Mouse (Mus musculus): ENCODE measurements around the gene Foxl1.

The Foxl1 gene

DNA sequence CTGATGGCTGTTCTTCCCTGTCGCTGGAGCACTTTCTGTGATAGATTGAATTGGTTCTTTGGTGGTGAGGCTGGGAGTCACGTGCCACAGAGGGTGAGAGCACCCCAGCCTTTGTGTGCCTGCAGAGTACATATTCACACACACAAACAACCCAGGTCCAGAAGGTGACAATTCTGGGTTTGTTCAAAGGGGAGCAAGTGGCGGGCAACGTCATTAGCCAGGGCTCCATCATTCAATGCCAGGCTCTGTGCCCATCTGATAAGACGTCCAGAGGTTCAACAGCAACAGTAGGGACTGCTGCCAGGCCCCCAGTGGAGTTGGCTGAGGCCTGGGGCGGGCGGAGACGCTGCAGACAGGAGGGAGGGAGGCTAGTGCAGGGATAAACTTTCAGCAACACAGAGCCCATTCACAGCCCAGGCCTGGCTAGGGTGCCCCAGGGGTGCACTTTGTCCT lies 36.3 kb downstream of the Foxl1 start:
- DNase-seq (ENCODE audit: low spot score in 2 of 2): no peak

DNA sequence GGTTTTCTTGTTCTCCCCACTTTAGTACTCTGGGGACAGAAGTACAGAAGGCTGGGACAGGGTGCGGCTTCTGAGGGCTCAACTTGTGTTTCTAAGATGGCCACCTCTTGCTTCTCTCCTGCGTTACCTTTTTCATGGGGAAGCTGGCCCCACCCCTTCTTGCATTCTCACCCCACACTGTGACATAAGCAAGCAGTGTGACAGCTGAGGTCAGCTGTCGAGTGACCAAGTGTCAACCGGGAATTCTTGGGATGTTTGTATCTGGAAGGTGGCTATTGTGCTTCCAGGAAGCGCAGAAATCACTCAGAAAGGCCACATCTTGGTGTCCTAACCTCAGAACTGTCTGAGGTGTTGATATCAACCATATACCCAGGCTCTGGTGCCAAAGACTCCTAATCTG lies 40.3 kb downstream of the Foxl1 start:
- DNase-seq (ENCODE audit: low spot score in 2 of 2): no peak

DNA sequence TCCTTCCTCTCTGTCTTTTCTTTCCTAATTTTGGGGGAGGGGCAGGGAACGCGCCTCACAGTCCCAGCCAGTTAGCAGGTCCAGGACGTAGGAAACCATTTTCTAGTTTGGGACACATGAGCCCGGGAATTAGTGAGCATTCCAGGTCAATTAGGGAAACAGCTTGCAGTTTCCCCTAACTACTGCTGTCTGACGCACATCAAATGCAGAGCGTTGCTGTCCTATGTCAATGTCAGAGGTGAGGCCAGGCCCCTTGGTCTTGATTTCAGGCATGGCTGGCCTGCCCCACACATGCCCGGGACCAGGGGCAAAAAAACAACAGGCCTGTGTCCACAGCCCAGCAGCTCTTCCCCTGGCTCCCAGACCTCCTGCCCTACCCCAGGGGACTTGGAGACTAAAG lies 42.4 kb downstream of the Foxl1 start:
- DNase-seq (ENCODE audit: low spot score in 2 of 2): no peak

DNA sequence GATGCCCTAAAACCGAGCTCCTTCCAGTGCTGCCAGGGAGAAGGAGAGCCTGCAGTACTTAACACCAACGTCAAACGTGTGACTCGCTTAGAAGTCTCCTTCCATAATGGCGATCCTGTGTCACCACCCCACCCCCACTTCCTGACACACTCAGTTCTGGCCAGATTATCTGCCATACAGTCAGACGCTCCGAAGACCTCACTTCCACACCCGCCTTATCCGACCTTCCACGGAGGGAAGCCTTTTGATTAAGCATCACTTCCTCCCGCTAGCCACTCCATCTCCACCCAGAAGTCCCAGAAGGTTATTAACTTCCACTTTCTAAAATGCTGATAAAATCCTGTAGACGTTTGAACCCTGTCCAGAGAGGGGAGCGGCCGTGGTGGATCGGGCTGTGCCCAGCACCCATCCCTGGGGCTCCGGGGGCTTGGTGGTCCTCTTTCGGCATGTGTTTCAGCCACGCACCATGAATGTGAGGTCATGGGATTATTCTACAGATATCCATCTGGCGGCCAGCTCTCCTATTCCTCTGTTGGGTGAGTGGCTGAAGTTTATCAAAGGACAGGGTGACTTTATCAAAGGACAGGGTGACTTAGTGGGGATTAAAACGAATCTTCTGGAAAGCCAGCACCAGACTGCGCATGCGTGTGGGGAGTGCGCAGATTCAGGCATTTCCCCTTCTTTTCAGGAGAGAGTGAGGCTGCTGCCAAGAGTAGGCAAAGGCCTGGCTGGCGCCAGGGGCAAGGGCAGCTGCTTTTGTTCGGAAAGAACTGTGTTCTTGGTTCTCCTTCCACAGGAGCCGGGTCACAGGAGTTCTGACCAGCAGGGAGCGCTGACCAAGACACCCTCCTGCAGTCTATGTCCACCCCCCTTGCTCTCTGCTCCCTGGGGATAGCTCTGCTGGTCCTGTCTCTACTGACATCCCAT lies 43.1 kb downstream of the Foxl1 start:
- peak in 1 of 2 experiments; percentile 5 for DNase-seq (ENCODE audit: low spot score in 2 of 2)

DNA sequence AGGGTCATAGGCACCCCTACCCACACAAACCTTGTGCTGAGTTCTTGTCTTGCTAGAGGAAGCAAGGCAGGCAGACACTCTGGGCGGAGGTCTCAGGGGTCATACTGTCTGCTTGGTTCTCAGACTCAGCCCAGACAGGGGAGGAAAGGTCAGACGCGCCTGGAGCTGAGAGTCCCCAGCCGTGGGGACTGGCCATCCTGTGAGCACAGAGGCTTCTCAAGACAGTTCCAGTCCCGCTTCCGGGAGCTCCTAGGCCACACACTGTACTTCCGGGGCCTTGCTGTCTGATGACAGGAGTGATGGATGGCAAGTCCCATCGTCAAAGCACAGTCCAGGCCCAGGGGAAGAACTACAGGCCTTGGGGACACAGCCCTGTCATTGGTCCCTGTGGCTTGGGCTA lies 44.8 kb downstream of the Foxl1 start:
- DNase-seq (ENCODE audit: low spot score in 2 of 2): no peak

DNA sequence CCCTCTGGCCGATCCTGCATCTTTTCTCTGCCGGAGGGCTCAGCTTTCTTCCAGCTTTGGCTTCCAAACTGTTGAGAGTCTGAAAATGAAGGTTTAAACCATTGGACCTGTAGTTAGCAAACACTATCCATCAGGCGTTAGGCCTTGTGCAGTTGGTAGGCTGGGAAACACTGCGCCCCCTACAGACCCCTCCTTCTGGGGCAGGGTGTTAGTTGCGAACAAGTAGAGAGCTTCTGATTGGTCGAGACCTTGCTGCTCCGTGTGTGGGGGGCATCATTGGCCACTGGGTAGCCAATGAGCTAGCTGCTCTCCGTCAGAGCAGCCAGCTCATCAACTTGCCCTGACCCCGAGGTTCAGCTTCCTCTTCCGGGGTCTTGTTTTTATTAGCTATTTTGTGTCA lies 46.4 kb downstream of the Foxl1 start:
- DNase-seq (ENCODE audit: low spot score in 2 of 2): no peak

DNA sequence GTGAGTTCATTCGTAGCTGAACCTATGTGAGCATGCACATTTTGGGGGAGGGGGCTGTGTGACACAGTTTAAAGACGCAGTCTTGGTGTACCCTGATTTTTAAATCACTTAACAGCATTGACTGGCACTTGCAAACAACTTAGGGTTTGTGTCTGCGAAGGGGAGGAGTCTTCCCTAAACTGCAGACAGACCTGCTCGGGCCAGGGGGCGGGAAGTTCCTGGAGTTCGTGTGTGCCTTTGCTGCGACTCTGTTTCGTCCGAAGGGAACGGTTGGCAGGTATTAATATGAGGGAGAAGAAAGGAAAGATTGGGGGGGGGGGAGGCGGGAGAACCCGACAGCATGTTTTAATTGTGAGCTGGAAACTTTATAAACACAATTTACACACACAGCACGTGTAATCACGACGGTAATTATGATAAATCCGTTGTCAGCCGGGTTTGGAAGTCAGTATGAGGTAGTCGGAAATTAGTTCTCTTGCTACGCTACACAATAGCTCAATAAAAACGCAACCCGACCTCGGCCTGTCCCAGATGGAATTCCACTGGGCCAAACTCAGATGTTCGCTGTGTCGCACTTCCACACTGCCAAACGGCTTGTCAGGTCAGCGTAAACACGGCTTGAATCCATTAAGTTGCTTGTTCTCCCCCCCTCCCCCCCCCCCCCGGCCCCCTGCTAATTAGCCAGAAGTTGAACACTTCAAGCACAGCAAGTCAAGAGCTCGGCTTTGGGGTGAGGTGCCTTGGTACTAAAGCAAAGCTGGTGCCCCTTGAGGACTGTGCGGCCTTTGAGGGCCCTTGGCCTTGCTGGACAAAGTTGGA lies 47.2 kb downstream of the Foxl1 start:
- DNase-seq (ENCODE audit: low spot score in 2 of 2): no peak

DNA sequence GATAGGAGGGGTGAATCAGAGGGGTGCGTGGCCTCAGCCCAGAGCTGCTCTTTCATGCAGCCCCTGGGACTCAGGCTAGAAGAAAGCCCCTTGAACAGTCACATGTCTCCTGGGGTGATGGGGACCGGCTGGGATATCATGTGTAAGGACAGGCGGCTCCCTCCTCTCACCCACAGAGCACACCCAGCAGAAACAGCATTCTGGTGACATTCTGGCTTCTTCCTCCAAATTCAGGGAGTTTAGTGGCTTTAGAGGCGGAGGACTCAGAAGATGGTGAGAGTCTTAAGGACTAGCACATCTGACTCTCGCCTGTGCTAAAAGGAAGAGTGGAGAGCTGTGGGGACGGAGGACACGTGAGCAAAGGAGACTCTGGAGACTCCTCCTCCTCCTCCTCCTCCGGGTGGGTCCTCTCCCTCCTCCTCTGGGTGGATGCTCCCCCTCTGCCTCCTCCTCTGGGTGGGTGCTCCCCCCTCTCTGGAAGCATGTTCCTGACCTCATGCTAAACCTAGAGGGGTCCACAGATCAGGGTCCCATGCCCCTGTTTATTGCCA lies 47.9 kb downstream of the Foxl1 start:
- DNase-seq (ENCODE audit: low spot score in 2 of 2): no peak

DNA sequence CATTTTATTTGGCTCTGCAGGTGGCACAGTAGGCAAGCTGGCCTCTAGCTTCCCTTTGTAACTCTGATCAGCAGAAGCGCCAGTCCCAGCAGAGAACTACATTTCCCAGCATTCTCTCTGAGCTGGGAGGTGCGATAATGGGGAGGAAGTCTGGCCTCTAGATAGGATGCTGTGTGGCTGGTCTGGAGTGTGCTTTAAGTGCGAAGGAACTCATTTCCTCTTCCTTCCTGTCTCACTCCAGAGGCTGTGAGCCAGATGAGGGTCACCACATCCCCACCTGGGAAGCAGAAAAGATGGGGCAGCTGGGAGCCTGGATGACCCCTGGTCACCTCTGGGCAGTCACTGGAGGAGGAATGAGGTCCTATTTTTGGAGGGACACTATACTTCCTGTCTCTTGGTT lies 48.6 kb downstream of the Foxl1 start:
- DNase-seq (ENCODE audit: low spot score in 2 of 2): no peak

Measured in frontal cortex, postnatal 25 days (tissue).